In genomic region chr2:74747006-74747405, GRCm38 (mm10) we compare ENCODE assay signal across 11 mouse cellular contexts. TPM values are rescaled to one million over a fixed set of nuclear protein-coding genes. Genes with fewer than 3 reads are reported as not detected.
DNase-seq lines count a peak whose midpoint lies in the region; ATAC-seq lines count a peak whose summit lies in the region.
"Had no signal": no experiment of that assay in that cellular context is flagged by ENCODE, and none has a peak within 500 bp of the region (broad histone marks: within the 10 kb centered on the region; RNA-seq: fewer than 3 reads in every experiment).

No protein-coding gene starts in this region.

- H3K4me2 ChIP-seq in intestine, embryonic 15.5 days (replicated peaks), result peak overlapping the region; percentile 49
- peak overlapping the region; percentile 42 for H3K4me2 ChIP-seq in stomach, embryonic 15.5 days
- H3K4me2 ChIP-seq in midbrain, embryonic 15.5 days, result no peak overlapping the region

- no peaks in the 10 kb centered on the region for H3K9me3 ChIP-seq in intestine, embryonic 15.5 days
- no peaks in the 10 kb centered on the region for H3K9me3 ChIP-seq in stomach, embryonic 15.5 days
- no peaks in the 10 kb centered on the region for H3K9me3 ChIP-seq in midbrain, embryonic 15.5 days

- ATAC-seq in intestine, embryonic 15.5 days, result no peak
- ATAC-seq in stomach, embryonic 15.5 days (ENCODE audit: insufficient read depth, low FRiP score, low read depth), result no peak
- ATAC-seq in midbrain, embryonic 15.5 days (replicated peaks), result no peak

- peak overlapping the region; percentile 26; the same call in 1 of the 2 replicates for H3K9ac ChIP-seq in intestine, embryonic 15.5 days
- no peak overlapping the region for H3K9ac ChIP-seq in stomach, embryonic 15.5 days
- no peak overlapping the region for H3K9ac ChIP-seq in midbrain, embryonic 15.5 days

- DNase-seq in adrenal gland, postnatal 25 days, result peak; percentile 28
- no peak for DNase-seq in adrenal gland, adult 18-20 months (ENCODE audit: low spot score in 2 of 2)
- DNase-seq in kidney, postnatal 4 days, result peak; percentile 47 to 65
- DNase-seq in kidney, adult 11 months, result no peak
- no peak for DNase-seq in gastrocnemius, postnatal 36 days
- DNase-seq: lung, postnatal 36 days; spleen, adult 18-20 months had no signal

- peak overlapping the region; percentile 32; the same call in 1 of the 2 replicates for H3K27ac ChIP-seq in intestine, embryonic 15.5 days
- no peak overlapping the region for H3K27ac ChIP-seq in stomach, embryonic 15.5 days
- H3K27ac ChIP-seq in midbrain, embryonic 15.5 days, result no peak overlapping the region

- H3K4me3 ChIP-seq in intestine, embryonic 15.5 days (replicated peaks), result peak overlapping the region; percentile 27
- H3K4me3 ChIP-seq in stomach, embryonic 15.5 days (replicated peaks), result peak overlapping the region; percentile 23
- H3K4me3 ChIP-seq in midbrain, embryonic 15.5 days, result no peak overlapping the region

- WGBS in intestine, embryonic 15.5 days, result 18% methylated on average over 24 of the region's 24 CpGs
- 7% methylated on average over 24 of the region's 24 CpGs for WGBS in stomach, embryonic 15.5 days
- WGBS in midbrain, embryonic 15.5 days, result 1% methylated on average over 23 of the region's 24 CpGs

- H3K27me3 ChIP-seq in intestine, embryonic 15.5 days (replicated peaks), result peaks cover 83% of the 10 kb centered on the region
- H3K27me3 ChIP-seq in stomach, embryonic 15.5 days (replicated peaks), result peaks cover 96% of the 10 kb centered on the region
- H3K27me3 ChIP-seq in midbrain, embryonic 15.5 days (replicated peaks), result peaks cover 94% of the 10 kb centered on the region

- no peaks in the 10 kb centered on the region for H3K36me3 ChIP-seq in intestine, embryonic 15.5 days
- no peaks in the 10 kb centered on the region for H3K36me3 ChIP-seq in stomach, embryonic 15.5 days
- H3K36me3 ChIP-seq in midbrain, embryonic 15.5 days (replicated peaks), result no peaks in the 10 kb centered on the region

- intact Hi-C loops in gastrocnemius, postnatal 36 days (cut with DNase I), result no loop called here

- H3K4me1 ChIP-seq in intestine, embryonic 15.5 days (replicated peaks), result peaks cover 12% of the 10 kb centered on the region; the same call in 1 of the 2 replicates
- peaks cover 18% of the 10 kb centered on the region for H3K4me1 ChIP-seq in stomach, embryonic 15.5 days
- H3K4me1 ChIP-seq in midbrain, embryonic 15.5 days, result peaks cover 9% of the 10 kb centered on the region

RNA-seq across cellular contexts. Expression of gene Hoxd1, which starts 15.8 kb away (rescaled TPM):
- total RNA-seq in adrenal gland, postnatal 25 days (2021), result not detected in 2 replicates
- not detected for total RNA-seq in adrenal gland, adult 18-20 months (2021)
- 0.09 and 0.10 TPM in 2 replicates for polyA plus RNA-seq in intestine, embryonic 15.5 days (2015; fragmentation: Nextera tagmentation; extraction: Ambion mirVana)
- 0.13 TPM in 2 replicates for polyA plus RNA-seq in stomach, embryonic 15.5 days (2015; fragmentation: Nextera tagmentation; extraction: Ambion mirVana)
- not detected for total RNA-seq in gastrocnemius, postnatal 36 days (2021)
- not detected in 2 replicates for polyA plus RNA-seq in midbrain, embryonic 15.5 days (2015; fragmentation: Nextera tagmentation; extraction: Ambion mirVana)

RNA-seq across cellular contexts. Expression of gene Gm28230, which starts 20.5 kb away (rescaled TPM):
- 3.3 and 3.6 TPM in 2 replicates for total RNA-seq in adrenal gland, postnatal 25 days (2021)
- 1 to 10 TPM; 1.6 to 2.8 TPM for total RNA-seq in adrenal gland, adult 18-20 months (2021)
- polyA plus RNA-seq in intestine, embryonic 15.5 days (2015; fragmentation: Nextera tagmentation; extraction: Ambion mirVana), result 0.55 and 0.73 TPM in 2 replicates
- not detected in 2 replicates for polyA plus RNA-seq in stomach, embryonic 15.5 days (2015; fragmentation: Nextera tagmentation; extraction: Ambion mirVana)
- under 1 TPM in 1 of 2 experiments, not detected in 1; 0.12 TPM for total RNA-seq in gastrocnemius, postnatal 36 days (2021)
- not detected in 2 replicates for polyA plus RNA-seq in midbrain, embryonic 15.5 days (2015; fragmentation: Nextera tagmentation; extraction: Ambion mirVana)
- total RNA-seq: left cerebral cortex, postnatal 10 days had no signal

RNA-seq across cellular contexts. Expression of gene Hoxd4, which starts 35.3 kb away (rescaled TPM):
- total RNA-seq in adrenal gland, postnatal 25 days (2021), result 27.8 and 34.1 TPM in 2 replicates
- 10 to 100 TPM; 14.9 to 19.6 TPM for total RNA-seq in adrenal gland, adult 18-20 months (2021)
- polyA plus RNA-seq in intestine, embryonic 15.5 days (2015; fragmentation: Nextera tagmentation; extraction: Ambion mirVana), result 1.2 and 1.6 TPM in 2 replicates
- polyA plus RNA-seq in stomach, embryonic 15.5 days (2015; fragmentation: Nextera tagmentation; extraction: Ambion mirVana), result 0.53 and 0.92 TPM in 2 replicates
- total RNA-seq in gastrocnemius, postnatal 36 days (2021), result 1 to 10 TPM; 1.1 to 1.5 TPM
- polyA plus RNA-seq in midbrain, embryonic 15.5 days (2015; fragmentation: Nextera tagmentation; extraction: Ambion mirVana), result not detected in 2 replicates
- total RNA-seq: left cerebral cortex, postnatal 10 days had no signal

RNA-seq across cellular contexts. Expression of gene Hoxd3, which starts 35.3 kb away (rescaled TPM):
- 0.73 and 2.6 TPM in 2 replicates for total RNA-seq in adrenal gland, postnatal 25 days (2021)
- under 1 TPM; 0.89 to 0.90 TPM for total RNA-seq in adrenal gland, adult 18-20 months (2021)
- 18.8 and 19.2 TPM in 2 replicates for polyA plus RNA-seq in intestine, embryonic 15.5 days (2015; fragmentation: Nextera tagmentation; extraction: Ambion mirVana)
- 14.4 and 15.8 TPM in 2 replicates for polyA plus RNA-seq in stomach, embryonic 15.5 days (2015; fragmentation: Nextera tagmentation; extraction: Ambion mirVana)
- total RNA-seq in gastrocnemius, postnatal 36 days (2021), result under 1 TPM in 1 of 2 experiments, not detected in 1; 0.32 TPM
- polyA plus RNA-seq in midbrain, embryonic 15.5 days (2015; fragmentation: Nextera tagmentation; extraction: Ambion mirVana), result 0.09 and 0.21 TPM in 2 replicates
- total RNA-seq: left cerebral cortex, postnatal 10 days had no signal

RNA-seq across cellular contexts. Expression of gene Hoxd8, which starts 42.6 kb away (rescaled TPM):
- 27.2 and 33.9 TPM in 2 replicates for total RNA-seq in adrenal gland, postnatal 25 days (2021)
- total RNA-seq in adrenal gland, adult 18-20 months (2021), result 10 to 100 TPM; 24.6 to 36.4 TPM
- 4.2 and 5.1 TPM in 2 replicates for polyA plus RNA-seq in intestine, embryonic 15.5 days (2015; fragmentation: Nextera tagmentation; extraction: Ambion mirVana)
- polyA plus RNA-seq in stomach, embryonic 15.5 days (2015; fragmentation: Nextera tagmentation; extraction: Ambion mirVana), result 1.9 and 3.2 TPM in 2 replicates
- total RNA-seq in gastrocnemius, postnatal 36 days (2021), result 10 to 100 TPM; 38.1 to 38.5 TPM
- polyA plus RNA-seq in midbrain, embryonic 15.5 days (2015; fragmentation: Nextera tagmentation; extraction: Ambion mirVana), result 0.08 and 0.10 TPM in 2 replicates
- total RNA-seq: left cerebral cortex, postnatal 10 days had no signal

Comparison
In these comparisons a context has a peak if more than half of its experiments do, and no peak if none do; other contexts are left out.
1. DNase-seq: peak in adrenal gland, postnatal 25 days (single experiment) and kidney, postnatal 4 days (2 of 2); none in adrenal gland, adult 18-20 months (0 of 2), kidney, adult 11 months (single experiment) and gastrocnemius, postnatal 36 days (0 of 2).
2. RNA of gene Hoxd4, which starts 35.3 kb away (total RNA-seq): 27.8 to 34.1 TPM in adrenal gland, postnatal 25 days and 14.9 to 19.6 TPM in adrenal gland, adult 18-20 months; 1.1 to 1.5 TPM in gastrocnemius, postnatal 36 days; every median in the first group is over 4 times any median in the second.